Mouse (Mus musculus) bone marrow macrophage, adult 2 months (primary cell): ENCODE data around the gene Med17.

Source experiments
- CTCF ChIP-seq: IDR thresholded peaks from 2 replicates; pipeline ENCODE4 v1.5.1; 2012; ENCODE audit warnings: low read depth, mild to moderate bottlenecking, low read length, moderate library complexity
- POLR2A ChIP-seq: IDR thresholded peaks from 2 replicates; pipeline ENCODE4 v1.6.1; 2012; ENCODE audit warnings: mild to moderate bottlenecking, low read depth, low read length, borderline replicate concordance

DNA sequence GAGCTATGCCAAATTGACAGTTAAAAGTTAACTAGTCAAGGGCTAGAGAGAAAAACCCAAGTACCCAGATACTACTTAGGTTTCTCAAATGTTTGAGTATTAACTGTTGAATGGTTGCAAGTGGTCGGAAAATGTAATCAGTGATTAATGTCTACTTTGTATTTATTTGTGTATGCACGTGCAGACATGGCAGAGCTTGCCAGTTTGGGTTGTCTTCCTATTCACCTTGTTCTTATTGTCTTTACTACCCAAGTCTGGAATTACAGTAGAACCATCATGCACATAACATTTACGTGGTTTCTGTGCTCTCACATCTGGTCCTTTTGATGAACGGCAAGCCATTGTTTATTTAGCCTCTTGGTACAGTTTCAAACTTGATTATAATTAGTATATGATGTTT lies 29.7 kb upstream of the Med17 start:
- TF ChIP-seq POLR2A (no peak), CTCF (no peak)
